Comparison of ENCODE assay signal across 8 mouse cellular contexts in genomic region chr1:194587532-194587931, GRCm38 (mm10). TPM values are rescaled to one million over a fixed set of nuclear protein-coding genes. Genes with fewer than 3 reads are reported as not detected.
A peak's percentile ranks its signal among the peaks of the same experiment; 100 is the strongest.
DNase-seq lines count a peak whose midpoint lies in the region; TF ChIP-seq lines count a peak whose summit lies in the region.

No protein-coding gene starts in this region.

- H3K27ac ChIP-seq in liver, adult 2 months (replicated peaks; ENCODE audit: insufficient read depth, low read depth, low read length): no peak overlapping the region

- no peak for TF ChIP-seq CTCF in liver, adult 2 months (IDR thresholded peaks at IDR 0.05; ENCODE audit: low read depth, low read length)

- no peak for TF ChIP-seq POLR2A in liver, adult 2 months (IDR thresholded peaks at IDR 0.05; ENCODE audit: extremely low read depth, insufficient read depth, low read length)

- peak; percentile 56 for DNase-seq in liver, adult 2 months (ENCODE audit: extremely low read depth, low read depth, low spot score)
- DNase-seq in liver: no peak
- peak; percentile 37 for DNase-seq in cerebellum, adult 11-12 months
- peak; percentile 48 for DNase-seq in gastrocnemius, postnatal 14 days
- DNase-seq in kidney, postnatal 25 days: peak; percentile 67 to 76
- no peak for DNase-seq in urinary bladder, adult 2 months (ENCODE audit: low spot score)
- DNase-seq in testis, postnatal 14 days (ENCODE audit: low spot score): no peak
- no peak for DNase-seq in right cerebral cortex, adult 18-20 months

- no peak overlapping the region for H3K4me3 ChIP-seq in liver, adult 2 months (ENCODE audit: insufficient read depth, low read depth, low read length)

- H3K79me2 ChIP-seq in liver, adult 2 months (ENCODE audit: control insufficient read depth, insufficient read depth, low read length): no peaks in the 10 kb centered on the region

- H3K36me3 ChIP-seq in liver, adult 2 months (ENCODE audit: control insufficient read depth, insufficient read depth, low read length): no peaks in the 10 kb centered on the region

- H3K27me3 ChIP-seq in liver, adult 2 months (ENCODE audit: control insufficient read depth, insufficient read depth, low read length): no peaks in the 10 kb centered on the region

- no peak overlapping the region for H3K9ac ChIP-seq in liver, adult 2 months (ENCODE audit: low read depth, low read length)

- H3K4me1 ChIP-seq in liver, adult 2 months (ENCODE audit: control insufficient read depth, insufficient read depth, low read length): no peaks in the 10 kb centered on the region

- intact Hi-C loops in gastrocnemius, postnatal 14 days (cut with DNase I; ENCODE audit: low total_unique reads): no loop called here

RNA-seq across cellular contexts. Expression of gene Plxna2, which starts 30.5 kb away (rescaled TPM):
- total RNA-seq in liver, adult 2 months (2014; rRNA removed): 6.7 and 12.1 TPM in 2 replicates
- polyA plus RNA-seq in liver, adult 2 months (2012; rRNA removed): 6.6 and 8.6 TPM in 2 replicates
- total RNA-seq in gastrocnemius, postnatal 14 days (2021): 10 to 100 TPM; 10.8 to 12.4 TPM
- 9.7 and 10.5 TPM in 2 replicates for polyA plus RNA-seq in urinary bladder, adult 2 months (2012; rRNA removed)

Comparison
In these comparisons a context has a peak if more than half of its experiments do, and no peak if none do; other contexts are left out.
1. DNase-seq: peak in liver, adult 2 months (single experiment), cerebellum, adult 11-12 months (single experiment), gastrocnemius, postnatal 14 days (single experiment) and kidney, postnatal 25 days (2 of 2); none in liver (single experiment), urinary bladder, adult 2 months (single experiment), testis, postnatal 14 days (single experiment) and right cerebral cortex, adult 18-20 months (single experiment).